Mouse (Mus musculus) midbrain, embryonic 11.5 days (tissue): ENCODE measurements at regions not wholly inside any gene's neighbourhood (a gene's known extent, or its start where the extent isn't known, plus 50 kb on each side); places are given as distances from the start of the nearest gene placed in this dataset.
A peak's percentile ranks its signal among the peaks of the same experiment; 100 is the strongest.

Source experiments
- ATAC-seq: fragments of 200-750 bp; cut with Nextera tagmentation; 2 replicates; pipeline ENCODE4 v1.8.0; 2017; ENCODE audit warnings: moderate TSS enrichment, moderate library complexity; ENCODE audit not compliant: low FRiP score
- DNase-seq: peaks from one replicate; pipeline ENCODE4 v3.0.0; 2015; ENCODE audit warnings: low spot score; ENCODE audit errors: missing footprints
- H3K27ac ChIP-seq: fragments of 300-500 bp; sonication (generic); 2 replicates; pipeline ENCODE4 v1.5.1; 2014; ENCODE audit warnings: low read depth, low read length
- H3K27me3 ChIP-seq: fragments of 300-500 bp; sonication (generic); 2 replicates; pipeline ENCODE4 v1.6.1; 2014; ENCODE audit warnings: mild to moderate bottlenecking, low read length, moderate library complexity, mixed read lengths; ENCODE audit not compliant: control insufficient read depth, insufficient read depth
- H3K36me3 ChIP-seq: fragments of 300-500 bp; sonication (generic); 2 replicates; pipeline ENCODE4 v1.6.1; 2014; ENCODE audit warnings: mild to moderate bottlenecking, low read length, moderate library complexity, mixed read lengths; ENCODE audit not compliant: control insufficient read depth, insufficient read depth
- H3K4me1 ChIP-seq: fragments of 300-500 bp; sonication (generic); 2 replicates; pipeline ENCODE4 v1.6.1; 2014; ENCODE audit warnings: low read length; ENCODE audit not compliant: control insufficient read depth, insufficient read depth
- H3K4me2 ChIP-seq: fragments of 300-500 bp; sonication (generic); 2 replicates; pipeline ENCODE4 v1.6.1; 2014; ENCODE audit warnings: mild to moderate bottlenecking, moderate library complexity
- H3K4me3 ChIP-seq: fragments of 300-500 bp; sonication (generic); 2 replicates; pipeline ENCODE4 v1.5.1; 2014; ENCODE audit warnings: low read depth, low read length
- H3K9ac ChIP-seq: fragments of 300-500 bp; sonication (generic); 2 replicates; pipeline ENCODE4 v1.6.1; 2014; ENCODE audit warnings: low read length
- H3K9me3 ChIP-seq: fragments of 300-500 bp; sonication (generic); 2 replicates; pipeline ENCODE4 v1.6.1; 2016; ENCODE audit warnings: low read length; ENCODE audit not compliant: control insufficient read depth
- WGBS: fragments of 180-500 bp; shearing (Covaris S2); extraction: QIAGEN DNeasy Blood & Tissue Kit; methylation state at CpG from one replicate; pipeline ENCODE4 v1.1.7; 2014; 5-methylcytosine and 5-hydroxymethylcytosine counted together

- no peaks in the 10 kb centered on the region for H3K9me3 ChIP-seq
- no peak overlapping the region for H3K4me3 ChIP-seq
- ATAC-seq (no peak), DNase-seq (no peak)
- no peak overlapping the region for H3K9ac ChIP-seq
- no peaks in the 10 kb centered on the region for H3K4me1 ChIP-seq
- 90% methylated on average over 4 of the region's 4 CpGs for WGBS
- H3K4me2 ChIP-seq, result no peak overlapping the region
- H3K36me3 ChIP-seq, result no peaks in the 10 kb centered on the region
- no peak overlapping the region for H3K27ac ChIP-seq
- H3K27me3 ChIP-seq, result no peaks in the 10 kb centered on the region
Observed at GRCm38 (mm10) chr12:70563446-70563845, 110.6 kb downstream of the Tmx1 start.

GRCm38 (mm10) chr12:70575665-70576064 lies 122.8 kb downstream of the Tmx1 start:
- 84% methylated on average over 7 of the region's 7 CpGs for WGBS
- no peak for ATAC-seq

GRCm38 (mm10) chr12:70577769-70578168 lies 124.9 kb downstream of the Tmx1 start:
- 81% methylated on average over 4 of the region's 4 CpGs for WGBS
- Histone ChIP-seq H3K4me2 (no peak overlapping the region), H3K9me3 (no peaks in the 10 kb centered on the region), H3K4me3 (no peak overlapping the region), H3K27me3 (no peaks in the 10 kb centered on the region), H3K27ac (no peak overlapping the region), H3K9ac (no peak overlapping the region), H3K4me1 (no peaks in the 10 kb centered on the region), H3K36me3 (no peaks in the 10 kb centered on the region)
- peak; percentile 14 for DNase-seq
- ATAC-seq, result no peak

More at GRCm38 (mm10) chr12:70575665-70576064, 122.8 kb downstream of the Tmx1 start:
- DNase-seq, result no peak
- Histone ChIP-seq H3K27ac (no peak overlapping the region), H3K4me3 (no peak overlapping the region), H3K4me1 (no peaks in the 10 kb centered on the region), H3K36me3 (no peaks in the 10 kb centered on the region), H3K27me3 (no peaks in the 10 kb centered on the region), H3K9me3 (no peaks in the 10 kb centered on the region), H3K4me2 (no peak overlapping the region), H3K9ac (no peak overlapping the region)

- no peaks in the 10 kb centered on the region for H3K36me3 ChIP-seq
- H3K9ac ChIP-seq, result no peak overlapping the region
- no peaks in the 10 kb centered on the region for H3K27me3 ChIP-seq
- no peaks in the 10 kb centered on the region for H3K4me1 ChIP-seq
- H3K9me3 ChIP-seq, result no peaks in the 10 kb centered on the region
- ATAC-seq (no peak), DNase-seq (peak; percentile 82)
- H3K27ac ChIP-seq, result no peak overlapping the region
- H3K4me3 ChIP-seq, result no peak overlapping the region
- no peak overlapping the region for H3K4me2 ChIP-seq
- WGBS, result 64% methylated on average over 8 of the region's 8 CpGs
Observed at GRCm38 (mm10) chr12:70579328-70579905, 126.5 kb downstream of the Tmx1 start.

- no peak for ATAC-seq
- no peak for DNase-seq
- no peaks in the 10 kb centered on the region for H3K4me1 ChIP-seq
- no peak overlapping the region for H3K4me3 ChIP-seq
- no peak overlapping the region for H3K27ac ChIP-seq
- H3K27me3 ChIP-seq, result no peaks in the 10 kb centered on the region
- H3K36me3 ChIP-seq, result no peaks in the 10 kb centered on the region
- 81% methylated on average over 2 of the region's 2 CpGs for WGBS
- no peak overlapping the region for H3K9ac ChIP-seq
- H3K9me3 ChIP-seq, result no peaks in the 10 kb centered on the region
- no peak overlapping the region for H3K4me2 ChIP-seq
Observed at GRCm38 (mm10) chr12:70586181-70586580, 133.3 kb downstream of the Tmx1 start.

- no peak overlapping the region for H3K4me3 ChIP-seq
- H3K9me3 ChIP-seq, result no peaks in the 10 kb centered on the region
- no peak overlapping the region for H3K27ac ChIP-seq
- WGBS, result 63% methylated on average over 3 of the region's 3 CpGs
- ATAC-seq (no peak), DNase-seq (no peak)
- H3K4me1 ChIP-seq, result no peaks in the 10 kb centered on the region
- no peaks in the 10 kb centered on the region for H3K36me3 ChIP-seq
- no peak overlapping the region for H3K9ac ChIP-seq
- no peak overlapping the region for H3K4me2 ChIP-seq
- H3K27me3 ChIP-seq, result no peaks in the 10 kb centered on the region
Observed at GRCm38 (mm10) chr12:70588234-70588633, 135.3 kb downstream of the Tmx1 start.

- H3K4me1 ChIP-seq, result no peaks in the 10 kb centered on the region
- no peak for DNase-seq
- H3K36me3 ChIP-seq, result no peaks in the 10 kb centered on the region
- H3K27me3 ChIP-seq, result no peaks in the 10 kb centered on the region
- ATAC-seq, result no peak
- H3K9me3 ChIP-seq, result no peaks in the 10 kb centered on the region
- H3K4me3 ChIP-seq, result no peak overlapping the region
- no peak overlapping the region for H3K9ac ChIP-seq
- H3K4me2 ChIP-seq, result no peak overlapping the region
- H3K27ac ChIP-seq, result no peak overlapping the region
- WGBS, result 83% methylated on average over 2 of the region's 2 CpGs
Observed at GRCm38 (mm10) chr12:70589315-70589742, 136.4 kb downstream of the Tmx1 start.

GRCm38 (mm10) chr12:70590456-70591050 lies 137.7 kb downstream of the Tmx1 start:
- no peaks in the 10 kb centered on the region for H3K9me3 ChIP-seq
- WGBS, result 93% methylated on average over 12 of the region's 12 CpGs
- DNase-seq (peak; percentile 19), ATAC-seq (no peak)
- H3K4me2 ChIP-seq, result no peak overlapping the region
- H3K27me3 ChIP-seq, result no peaks in the 10 kb centered on the region
- H3K4me3 ChIP-seq, result no peak overlapping the region
- H3K36me3 ChIP-seq, result no peaks in the 10 kb centered on the region
- H3K4me1 ChIP-seq, result no peaks in the 10 kb centered on the region
- H3K27ac ChIP-seq, result no peak overlapping the region
- no peak overlapping the region for H3K9ac ChIP-seq

- WGBS, result 92% methylated on average over 4 of the region's 4 CpGs
- Histone ChIP-seq H3K4me3 (no peak overlapping the region), H3K4me2 (no peak overlapping the region), H3K27me3 (no peaks in the 10 kb centered on the region), H3K36me3 (no peaks in the 10 kb centered on the region), H3K9me3 (no peaks in the 10 kb centered on the region), H3K9ac (no peak overlapping the region), H3K4me1 (no peaks in the 10 kb centered on the region), H3K27ac (no peak overlapping the region)
- peak; percentile 35 for DNase-seq
- no peak for ATAC-seq
Observed at GRCm38 (mm10) chr12:70592821-70593220, 139.9 kb downstream of the Tmx1 start.
